Mouse (Mus musculus): ENCODE measurements around the gene Atp5k.

DNA sequence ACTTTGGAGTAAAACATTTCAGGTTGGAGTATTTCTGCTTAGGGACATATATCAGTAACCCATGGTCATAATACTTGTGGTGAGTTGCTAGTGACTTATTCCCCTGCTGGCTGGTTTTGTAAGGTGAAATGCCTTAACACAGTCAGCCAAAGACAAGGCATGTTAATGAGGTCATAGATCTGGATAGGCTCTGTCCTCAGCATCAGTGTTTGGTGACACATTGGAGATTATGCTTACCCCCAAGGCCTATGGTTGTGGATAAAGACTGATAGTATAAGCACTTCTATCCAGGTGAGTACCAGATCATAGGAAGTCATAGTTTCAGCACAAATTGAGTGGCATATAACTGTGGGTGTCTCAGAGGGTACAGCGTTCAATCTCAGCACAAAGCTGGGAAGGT, 32.4 kb upstream of the Atp5k start:
- TF ChIP-seq CTCF (IDR thresholded peaks at IDR 0.05; ENCODE audit: low read depth) (no peak), EP300 (IDR thresholded peaks at IDR 0.05; ENCODE audit: low read depth) (no peak)
